Mouse (Mus musculus): ENCODE results near the gene Bcl9. TPM values are rescaled to one million over a fixed set of nuclear protein-coding genes. Genes with fewer than 3 reads are reported as not detected.

Bcl9 gene
- total and polyA plus RNA-seq, 3 experiments = 2.1 to 20.8 TPM; not detected in 1

DNA sequence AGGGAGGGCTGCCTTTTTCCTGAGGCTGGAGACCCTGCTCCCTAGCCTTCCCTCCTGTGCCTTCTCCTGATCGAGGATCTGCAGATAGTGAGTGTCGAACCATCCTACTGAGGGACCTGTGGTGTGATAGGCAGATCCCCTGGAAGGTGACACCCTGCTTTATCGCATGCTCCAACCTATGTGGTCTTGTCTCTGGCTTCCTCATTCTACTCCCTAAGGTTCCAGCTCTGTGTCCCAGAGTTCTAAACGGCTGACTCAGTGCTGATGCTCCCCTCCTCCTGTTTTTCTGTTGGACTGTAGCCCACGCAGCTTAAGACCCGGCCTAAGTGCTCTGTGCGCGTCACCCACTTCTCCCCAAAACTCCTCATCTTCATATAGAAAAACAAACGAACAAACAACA lies 65.9 kb downstream of the Bcl9 start (continued):
- peak; percentile 86 for TF ChIP-seq ZKSCAN1 (IDR thresholded peaks at IDR 0.05; ENCODE audit: low read depth, low read length)
- TF ChIP-seq EP300 (IDR thresholded peaks at IDR 0.05; ENCODE audit: low read depth in 1 of 2, low read length in 2 of 2) = peak; percentile 89 to 92
- TF ChIP-seq ETS1 (IDR thresholded peaks at IDR 0.05; ENCODE audit: low read depth, low read length) = peak; percentile 53
- no peak; the same call in 1 of the 2 replicates for TF ChIP-seq NELFE (IDR thresholded peaks at IDR 0.05; ENCODE audit: low read depth, low read length)
- no peak for TF ChIP-seq USF2 (IDR thresholded peaks at IDR 0.05; ENCODE audit: borderline replicate concordance in 1 of 2, insufficient read depth in 1 of 2, low read depth in 1 of 2, low read length in 2 of 2)
- no peak for TF ChIP-seq JUND (IDR thresholded peaks at IDR 0.05; ENCODE audit: low read depth, low read length)
- TF ChIP-seq GABPA (IDR thresholded peaks at IDR 0.05; ENCODE audit: low read depth, low read length) = no peak
- TF ChIP-seq TBP (IDR thresholded peaks at IDR 0.05; ENCODE audit: low read depth, low read length) = no peak
- no peak for TF ChIP-seq ZMIZ1 (IDR thresholded peaks at IDR 0.05; ENCODE audit: low read depth, low read length)
- peak; percentile 96 for TF ChIP-seq GATA1 (IDR thresholded peaks at IDR 0.05; ENCODE audit: low read depth, low read length)
- TF ChIP-seq UBTF (IDR thresholded peaks at IDR 0.05; ENCODE audit: borderline replicate concordance, insufficient read depth, low read depth, low read length) = no peak
- no peak for TF ChIP-seq E2F4 (IDR thresholded peaks at IDR 0.05; ENCODE audit: borderline replicate concordance, low read depth, low read length)
- no peak for TF ChIP-seq MXI1 (IDR thresholded peaks at IDR 0.05; ENCODE audit: low read depth, low read length)
- TF ChIP-seq NRF1 (IDR thresholded peaks at IDR 0.05; ENCODE audit: insufficient read depth, low read depth, low read length, poor library complexity, severe bottlenecking) = no peak
- TF ChIP-seq HCFC1 (IDR thresholded peaks at IDR 0.05; ENCODE audit: low read depth, low read length) = no peak
- TF ChIP-seq TAL1 (IDR thresholded peaks at IDR 0.05; ENCODE audit: low read length) = peak; percentile 75
- TF ChIP-seq MAX (IDR thresholded peaks at IDR 0.05; ENCODE audit: low read length) = no peak
- TF ChIP-seq MEF2A (IDR thresholded peaks at IDR 0.05; ENCODE audit: extremely low read depth, insufficient replicate concordance, low read depth, low read length, poor library complexity, severe bottlenecking) = no peak
- TF ChIP-seq SIN3A (IDR thresholded peaks at IDR 0.05; ENCODE audit: low read length) = peak; percentile 18; the same call in 1 of the 2 replicates
- TF ChIP-seq CHD2 (IDR thresholded peaks at IDR 0.05; ENCODE audit: low read length) = no peak
- no peak for TF ChIP-seq CTCF (IDR thresholded peaks at IDR 0.05 in 2 of 3, conservative IDR thresholded peaks at IDR 0.05 in 1 of 3; ENCODE audit: control insufficient read depth in 1 of 3, insufficient read depth in 1 of 3, low read depth in 2 of 3, low read length in 3 of 3, poor library complexity in 1 of 3, severe bottlenecking in 1 of 3)

DNA sequence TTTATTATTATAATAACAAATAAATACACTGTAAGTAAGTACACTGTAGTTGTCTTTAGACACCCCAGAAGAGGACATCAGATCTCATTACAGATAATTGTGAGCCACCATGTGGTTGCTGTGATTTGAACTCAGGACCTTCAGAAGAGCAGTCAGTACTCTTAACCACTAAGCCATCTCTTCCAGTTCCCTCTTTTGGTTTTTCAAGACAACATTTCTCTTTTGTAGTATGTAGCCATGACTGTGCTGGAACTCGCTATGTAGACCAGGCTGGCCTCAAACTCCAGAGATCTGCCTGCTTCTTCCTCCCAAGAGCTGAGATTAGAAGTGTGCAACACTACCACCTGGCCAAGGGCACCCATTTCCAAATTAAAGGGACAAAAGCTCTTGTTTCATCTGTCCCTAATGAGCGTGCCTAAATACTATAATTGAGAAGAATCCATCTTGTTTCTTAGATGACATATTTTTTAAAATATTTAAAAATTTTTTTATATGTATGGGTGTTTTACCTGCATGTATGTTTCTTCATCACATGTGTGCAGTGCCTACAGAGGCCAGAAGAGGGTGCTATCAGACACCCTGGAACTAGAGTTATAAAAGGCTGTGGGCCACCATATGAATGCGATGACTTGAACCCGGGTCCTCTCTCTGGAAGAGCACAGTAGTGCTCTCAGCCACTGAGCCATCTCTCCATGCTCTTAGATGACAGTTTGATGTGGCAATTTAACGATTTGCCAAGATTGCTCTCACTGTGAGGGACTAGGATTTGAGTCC lies 66.9 kb downstream of the Bcl9 start:
- Histone ChIP-seq H3K9ac (ENCODE audit: control insufficient read depth, low read depth, low read length, poor library complexity, severe bottlenecking) (no peak overlapping the region), H3K27me3 (ENCODE audit: control insufficient read depth in 1 of 2, insufficient read depth in 2 of 2, low read length in 2 of 2) (no peaks in the 10 kb centered on the region), H3K79me2 (ENCODE audit: control insufficient read depth, insufficient read depth, low read length, poor library complexity) (peaks cover 1% of the 10 kb centered on the region; the same call in 1 of the 2 replicates), H3K4me3 (ENCODE audit: control insufficient read depth in 1 of 2, insufficient read depth in 1 of 2, low read depth in 2 of 2, low read length in 2 of 2) (no peak overlapping the region), H3K36me3 (ENCODE audit: control insufficient read depth in 1 of 2, insufficient read depth in 2 of 2, low read length in 2 of 2) (peaks cover 0 to 11% of the 10 kb centered on the region in 2 experiments; a peak in 2 of 4 replicates), H3K27ac (ENCODE audit: control insufficient read depth, low read depth, low read length) (no peak overlapping the region), H3K4me1 (ENCODE audit: control insufficient read depth in 1 of 2, insufficient read depth in 2 of 2, low read length in 2 of 2) (peaks cover 3 to 27% of the 10 kb centered on the region in 2 experiments; a peak in 3 of 4 replicates), H3K9me3 (replicated peaks; ENCODE audit: insufficient read depth, low read length) (no peaks in the 10 kb centered on the region)
- TF ChIP-seq CHD1 (IDR thresholded peaks at IDR 0.05; ENCODE audit: low read depth, low read length) (no peak), UBTF (IDR thresholded peaks at IDR 0.05; ENCODE audit: borderline replicate concordance, insufficient read depth, low read depth, low read length) (no peak), NELFE (IDR thresholded peaks at IDR 0.05; ENCODE audit: low read depth, low read length) (no peak), ELF1 (IDR thresholded peaks at IDR 0.05; ENCODE audit: low read depth, low read length) (no peak), TBP (IDR thresholded peaks at IDR 0.05; ENCODE audit: low read depth, low read length) (peak; percentile 95), CTCF (IDR thresholded peaks at IDR 0.05 in 2 of 3, conservative IDR thresholded peaks at IDR 0.05 in 1 of 3; ENCODE audit: control insufficient read depth in 1 of 3, insufficient read depth in 1 of 3, low read depth in 2 of 3, low read length in 3 of 3, poor library complexity in 1 of 3, severe bottlenecking in 1 of 3) (peak; percentile 27 to 47 (median 41); a peak in 5 of 6 replicates), SMC3 (IDR thresholded peaks at IDR 0.05; ENCODE audit: low read depth, low read length) (peak; percentile 13; the same call in 1 of the 2 replicates), HCFC1 (IDR thresholded peaks at IDR 0.05; ENCODE audit: low read depth, low read length) (no peak)
- DNase-seq (ENCODE audit: low read depth, low spot score) = peak; percentile 47
